Mouse (Mus musculus): ENCODE measurements around the gene Picalm. TPM values are rescaled to one million over a fixed set of nuclear protein-coding genes. Genes with fewer than 3 reads are reported as not detected.

Gene Picalm
- polyA plus RNA-seq, 1 experiment = 40.1 TPM

- TF ChIP-seq CEBPB (IDR thresholded peaks at IDR 0.05; ENCODE audit: insufficient read depth, poor library complexity, severe bottlenecking) (no peak), REST (IDR thresholded peaks at IDR 0.05; ENCODE audit: insufficient read depth, insufficient read length) (no peak), TCF12 (IDR thresholded peaks at IDR 0.05; ENCODE audit: insufficient read depth, poor library complexity, severe bottlenecking) (no peak)
- H3K4me2 ChIP-seq (ENCODE audit: low read depth) = peak overlapping the region; percentile 72
Measured at GRCm38 (mm10) chr7:90145376-90145775, 15.4 kb downstream of the Picalm start.

GRCm38 (mm10) chr7:90145897-90146296 lies 15.9 kb downstream of the Picalm start:
- Histone ChIP-seq H3ac (ENCODE audit: control insufficient read depth, insufficient read length) (no peak overlapping the region), H3K79me2 (ENCODE audit: control insufficient read depth, insufficient read depth) (peaks cover 100% of the 10 kb centered on the region), H3K4me2 (ENCODE audit: low read depth) (peak overlapping the region; percentile 72), H3K27me3 (ENCODE audit: control insufficient read depth, insufficient read depth, insufficient read length) (no peaks in the 10 kb centered on the region), H3K4me3 (no peak overlapping the region), H3K36me3 (ENCODE audit: control insufficient read depth, insufficient read depth) (no peaks in the 10 kb centered on the region)
- TF ChIP-seq MYOD1 (IDR thresholded peaks at IDR 0.05; ENCODE audit: control insufficient read depth in 1 of 3, insufficient read length in 2 of 3, low read depth in 2 of 3) (no peak), E2F4 (IDR thresholded peaks at IDR 0.05; ENCODE audit: insufficient read depth) (no peak), MAX (IDR thresholded peaks at IDR 0.05; ENCODE audit: low read depth) (no peak), MYOG (IDR thresholded peaks at IDR 0.05; ENCODE audit: control insufficient read depth in 1 of 3, insufficient read depth in 1 of 3, insufficient read length in 2 of 3, low read depth in 2 of 3) (no peak), TCF3 (IDR thresholded peaks at IDR 0.05; ENCODE audit: insufficient read length, low read depth) (no peak), TCF12 (IDR thresholded peaks at IDR 0.05; ENCODE audit: insufficient read depth, poor library complexity, severe bottlenecking) (no peak), POLR2AphosphoS2 (IDR thresholded peaks at IDR 0.05; ENCODE audit: insufficient read length, low read depth) (no peak), REST (IDR thresholded peaks at IDR 0.05; ENCODE audit: insufficient read depth, insufficient read length) (no peak), SRF (IDR thresholded peaks at IDR 0.05; ENCODE audit: control insufficient read depth, insufficient read length, low read depth) (no peak), CEBPB (IDR thresholded peaks at IDR 0.05; ENCODE audit: insufficient read depth, poor library complexity, severe bottlenecking) (no peak), USF1 (IDR thresholded peaks at IDR 0.05; ENCODE audit: low read depth) (no peak), POLR2A (IDR thresholded peaks at IDR 0.05; ENCODE audit: insufficient read length, low read depth) (no peak)

More at GRCm38 (mm10) chr7:90145376-90145775, 15.4 kb downstream of the Picalm start:
- Histone ChIP-seq H3K4me3 (no peak overlapping the region), H3K27me3 (ENCODE audit: control insufficient read depth, insufficient read depth, insufficient read length) (no peaks in the 10 kb centered on the region), H3ac (ENCODE audit: control insufficient read depth, insufficient read length) (no peak overlapping the region), H3K79me2 (ENCODE audit: control insufficient read depth, insufficient read depth) (peaks cover 100% of the 10 kb centered on the region), H3K36me3 (ENCODE audit: control insufficient read depth, insufficient read depth) (no peaks in the 10 kb centered on the region)

GRCm38 (mm10) chr7:90146321-90146720 lies 16.3 kb downstream of the Picalm start:
- H3K79me2 ChIP-seq (ENCODE audit: control insufficient read depth, insufficient read depth) = peaks cover 100% of the 10 kb centered on the region
- TF ChIP-seq POLR2A (IDR thresholded peaks at IDR 0.05; ENCODE audit: insufficient read length, low read depth) = no peak
- peak in 1 of 3 experiments; percentile 4 for TF ChIP-seq MYOD1 (IDR thresholded peaks at IDR 0.05; ENCODE audit: control insufficient read depth in 1 of 3, insufficient read length in 2 of 3, low read depth in 2 of 3)
- H3K4me2 ChIP-seq (ENCODE audit: low read depth) = peak overlapping the region; percentile 72
- H3ac ChIP-seq (ENCODE audit: control insufficient read depth, insufficient read length) = no peak overlapping the region
- H3K27me3 ChIP-seq (ENCODE audit: control insufficient read depth, insufficient read depth, insufficient read length) = no peaks in the 10 kb centered on the region
- peaks cover 4% of the 10 kb centered on the region for H3K36me3 ChIP-seq (ENCODE audit: control insufficient read depth, insufficient read depth)
- no peak overlapping the region for H3K4me3 ChIP-seq

- H3K27me3 ChIP-seq (ENCODE audit: control insufficient read depth, insufficient read depth, insufficient read length) = no peaks in the 10 kb centered on the region
- no peak overlapping the region for H3K4me3 ChIP-seq
- H3K79me2 ChIP-seq (ENCODE audit: control insufficient read depth, insufficient read depth) = peaks cover 100% of the 10 kb centered on the region
- no peak overlapping the region for H3ac ChIP-seq (ENCODE audit: control insufficient read depth, insufficient read length)
- no peak overlapping the region for H3K4me2 ChIP-seq (ENCODE audit: low read depth)
- no peak for TF ChIP-seq TCF12 (IDR thresholded peaks at IDR 0.05; ENCODE audit: insufficient read depth, poor library complexity, severe bottlenecking)
- TF ChIP-seq E2F4 (IDR thresholded peaks at IDR 0.05; ENCODE audit: insufficient read depth) = no peak
- TF ChIP-seq MYOG (IDR thresholded peaks at IDR 0.05; ENCODE audit: control insufficient read depth in 1 of 3, insufficient read depth in 1 of 3, insufficient read length in 2 of 3, low read depth in 2 of 3) = no peak
- TF ChIP-seq MYOD1 (IDR thresholded peaks at IDR 0.05; ENCODE audit: control insufficient read depth in 1 of 3, insufficient read length in 2 of 3, low read depth in 2 of 3) = no peak
- no peak for TF ChIP-seq CEBPB (IDR thresholded peaks at IDR 0.05; ENCODE audit: insufficient read depth, poor library complexity, severe bottlenecking)
- no peak for TF ChIP-seq POLR2A (IDR thresholded peaks at IDR 0.05; ENCODE audit: insufficient read length, low read depth)
- TF ChIP-seq REST (IDR thresholded peaks at IDR 0.05; ENCODE audit: insufficient read depth, insufficient read length) = no peak
- TF ChIP-seq TCF3 (IDR thresholded peaks at IDR 0.05; ENCODE audit: insufficient read length, low read depth) = no peak
- no peak for TF ChIP-seq MAX (IDR thresholded peaks at IDR 0.05; ENCODE audit: low read depth)
- no peak for TF ChIP-seq SRF (IDR thresholded peaks at IDR 0.05; ENCODE audit: control insufficient read depth, insufficient read length, low read depth)
- TF ChIP-seq POLR2AphosphoS2 (IDR thresholded peaks at IDR 0.05; ENCODE audit: insufficient read length, low read depth) = no peak
- TF ChIP-seq USF1 (IDR thresholded peaks at IDR 0.05; ENCODE audit: low read depth) = no peak
- H3K36me3 ChIP-seq (ENCODE audit: control insufficient read depth, insufficient read depth) = peaks cover 7% of the 10 kb centered on the region
Measured at GRCm38 (mm10) chr7:90148023-90148422, 18.0 kb downstream of the Picalm start.

GRCm38 (mm10) chr7:90148516-90148915 lies 18.5 kb downstream of the Picalm start:
- Histone ChIP-seq H3K4me3 (no peak overlapping the region), H3K79me2 (ENCODE audit: control insufficient read depth, insufficient read depth) (peaks cover 100% of the 10 kb centered on the region), H3K36me3 (ENCODE audit: control insufficient read depth, insufficient read depth) (peaks cover 7% of the 10 kb centered on the region), H3K27me3 (ENCODE audit: control insufficient read depth, insufficient read depth, insufficient read length) (no peaks in the 10 kb centered on the region), H3K4me2 (ENCODE audit: low read depth) (no peak overlapping the region), H3ac (ENCODE audit: control insufficient read depth, insufficient read length) (no peak overlapping the region)
- TF ChIP-seq MYOG (IDR thresholded peaks at IDR 0.05; ENCODE audit: control insufficient read depth in 1 of 3, insufficient read depth in 1 of 3, insufficient read length in 2 of 3, low read depth in 2 of 3) (no peak), REST (IDR thresholded peaks at IDR 0.05; ENCODE audit: insufficient read depth, insufficient read length) (no peak)
